In genomic region chr11:117306311-117307088, GRCm38 (mm10) we compare ENCODE assay signal across 9 mouse cellular contexts.
A peak's percentile ranks its signal among the peaks of the same experiment; 100 is the strongest.
DNase-seq lines count a peak whose midpoint lies in the region; ATAC-seq and TF ChIP-seq lines count a peak whose summit lies in the region.
"Had no signal": no experiment of that assay in that cellular context is flagged by ENCODE, and none has a peak within 500 bp of the region (broad histone marks: within the 10 kb centered on the region; RNA-seq: fewer than 3 reads in every experiment).

No protein-coding gene starts in this region.

- no peaks in the 10 kb centered on the region for H3K9me3 ChIP-seq in heart, embryonic 11.5 days (replicated peaks; ENCODE audit: control insufficient read depth, low read length)
- no peaks in the 10 kb centered on the region for H3K9me3 ChIP-seq in limb, embryonic 10.5 days (replicated peaks)
- H3K9me3 ChIP-seq: G1E had no signal

- TF ChIP-seq CTCF in thymus, adult 2 months (IDR thresholded peaks at IDR 0.05; ENCODE audit: borderline replicate concordance, control insufficient read depth, extremely low read depth, insufficient read depth, low read length, poor library complexity), result no peak

- H3K27me3 ChIP-seq in heart, embryonic 11.5 days (ENCODE audit: control insufficient read depth, insufficient read depth, low read length), result no peaks in the 10 kb centered on the region
- no peaks in the 10 kb centered on the region for H3K27me3 ChIP-seq in thymus, adult 2 months (ENCODE audit: control insufficient read depth, insufficient read depth, low read length)
- H3K27me3 ChIP-seq in limb, embryonic 10.5 days (ENCODE audit: low read depth, poor library complexity, severe bottlenecking), result no peaks in the 10 kb centered on the region

- no peak for TF ChIP-seq POLR2A in thymus, adult 2 months (IDR thresholded peaks at IDR 0.05; ENCODE audit: control insufficient read depth, extremely low read depth, insufficient read depth, low read length, poor library complexity)

- H3K27ac ChIP-seq in heart, embryonic 11.5 days (ENCODE audit: low read depth, low read length), result peak overlapping the region; percentile 18; the same call in 1 of the 2 replicates
- H3K27ac ChIP-seq in thymus, adult 2 months (ENCODE audit: control insufficient read depth, insufficient read depth, low read length), result peak overlapping the region; percentile 57
- H3K27ac ChIP-seq in limb, embryonic 10.5 days, result peak overlapping the region; percentile 59; the same call in 1 of the 2 replicates

- H3K4me3 ChIP-seq in heart, embryonic 11.5 days (ENCODE audit: low read depth, low read length), result no peak overlapping the region
- H3K4me3 ChIP-seq in thymus, adult 2 months (ENCODE audit: control insufficient read depth, insufficient read depth, low read length), result no peak overlapping the region
- no peak overlapping the region for H3K4me3 ChIP-seq in limb, embryonic 10.5 days

- ATAC-seq in heart, embryonic 11.5 days (replicated peaks; ENCODE audit: insufficient number of reproducible peaks, low FRiP score, low TSS enrichment), result no peak

- no peak overlapping the region for H3K4me2 ChIP-seq in heart, embryonic 11.5 days

- no peak for DNase-seq in heart, postnatal 4 days
- DNase-seq in thymus, adult 2 months, result no peak
- no peak for DNase-seq in thymus, adult 18-20 months
- no peak for DNase-seq in limb, embryonic 10.5 days (ENCODE audit: low spot score)
- peak; percentile 49 for DNase-seq in thymus, postnatal 4 days
- no peak for DNase-seq in ovary, postnatal 36 days (ENCODE audit: low spot score)
- no peak for DNase-seq in layer of hippocampus, postnatal 10 days (ENCODE audit: low spot score in 2 of 2)

- no peaks in the 10 kb centered on the region for H3K36me3 ChIP-seq in heart, embryonic 11.5 days (ENCODE audit: control insufficient read depth, insufficient read depth, low read length)
- H3K36me3 ChIP-seq in thymus, adult 2 months (ENCODE audit: control insufficient read depth, insufficient read depth, low read length), result no peaks in the 10 kb centered on the region
- peaks cover 69% of the 10 kb centered on the region for H3K36me3 ChIP-seq in limb, embryonic 10.5 days

- 59% methylated on average over 14 of the region's 14 CpGs for WGBS in heart, embryonic 11.5 days (ENCODE audit: insufficient replicate concordance)
- WGBS in thymus, adult 2 months, result 28% methylated on average over 14 of the region's 14 CpGs
- 55% methylated on average over 14 of the region's 14 CpGs for WGBS in limb, embryonic 10.5 days

- no peak overlapping the region for H3K9ac ChIP-seq in heart, embryonic 11.5 days (ENCODE audit: low read depth, low read length)

- peaks cover 53% of the 10 kb centered on the region for H3K4me1 ChIP-seq in heart, embryonic 11.5 days (ENCODE audit: control insufficient read depth, insufficient read depth, low read length)
- peaks cover 79% of the 10 kb centered on the region for H3K4me1 ChIP-seq in thymus, adult 2 months (replicated peaks; ENCODE audit: control insufficient read depth, insufficient read depth, low read length)
- peaks cover 85% of the 10 kb centered on the region for H3K4me1 ChIP-seq in limb, embryonic 10.5 days
